Mouse (Mus musculus) lung, embryonic 14.5 days (tissue): ENCODE results near the gene Eif2b4. TPM values are rescaled to one million over a fixed set of nuclear protein-coding genes. Genes with fewer than 3 reads are reported as not detected.
A peak's percentile ranks its signal among the peaks of the same experiment; 100 is the strongest.
"Not testable (repeated sequence)": the region's sequence is repeated elsewhere in the genome, so short reads cannot be mapped to it uniquely, and the experiment has no call there.

Experiments used
- ATAC-seq: fragments of 200-750 bp; cut with Nextera tagmentation; 2 replicates; pipeline ENCODE4 v1.8.0; 2017; ENCODE audit warnings: mild to moderate bottlenecking, moderate TSS enrichment, moderate library complexity; ENCODE audit not compliant: insufficient read depth
- DNase-seq: peaks from one replicate; pipeline ENCODE4 v3.0.0-alpha.2; 2015
- H3K27ac ChIP-seq: fragments of 300-500 bp; sonication (generic); 2 replicates; pipeline ENCODE4 v1.5.1; 2014; ENCODE audit warnings: low read depth, mild to moderate bottlenecking, moderate library complexity
- H3K27me3 ChIP-seq: fragments of 300-500 bp; sonication (generic); 2 replicates; pipeline ENCODE4 v1.6.1; 2014; ENCODE audit warnings: low read length, control low read depth; ENCODE audit not compliant: insufficient read depth
- H3K36me3 ChIP-seq: fragments of 300-500 bp; sonication (generic); 2 replicates; pipeline ENCODE4 v1.6.1; 2014; ENCODE audit warnings: control low read depth; ENCODE audit not compliant: insufficient read depth
- H3K4me1 ChIP-seq: fragments of 300-500 bp; sonication (generic); 2 replicates; pipeline ENCODE4 v1.6.1; 2014; ENCODE audit warnings: antibody characterized with exemption, control low read depth; ENCODE audit not compliant: insufficient read depth
- H3K4me2 ChIP-seq: fragments of 300-500 bp; sonication (generic); 2 replicates; pipeline ENCODE4 v1.6.1; 2014; ENCODE audit warnings: mild to moderate bottlenecking
- H3K4me3 ChIP-seq: fragments of 300-500 bp; sonication (generic); 2 replicates; pipeline ENCODE4 v1.5.1; 2014; ENCODE audit warnings: low read depth, low read length
- H3K9ac ChIP-seq: fragments of 300-500 bp; sonication (generic); 2 replicates; pipeline ENCODE4 v1.6.1; 2014
- H3K9me3 ChIP-seq: fragments of 300-500 bp; sonication (generic); 2 replicates; pipeline ENCODE4 v1.6.1; 2016; ENCODE audit warnings: low read depth, low read length, control low read depth
- CTCF ChIP-seq: IDR thresholded peaks from 2 replicates; pipeline ENCODE4 v1.5.1; 2016; ENCODE audit warnings: antibody characterized with exemption, low read depth
- WGBS: fragments of 180-500 bp; shearing (Covaris S2); extraction: QIAGEN DNeasy Blood & Tissue Kit; methylation state at CpG from one replicate; pipeline ENCODE4 v1.1.7; 2014; 5-methylcytosine and 5-hydroxymethylcytosine counted together
- polyA plus RNA-seq: library from polyadenylated mRNA; unstranded; fragments of >200 nt; fragmentation: Nextera tagmentation; extraction: Ambion mirVana; gene quantifications from 2 replicates; pipeline ENCODE4 v1.2.1, GENCODE M21; 2014

The Eif2b4 gene
- polyA plus RNA-seq, 1 experiment from 2014 or later: 64.2 TPM

DNA sequence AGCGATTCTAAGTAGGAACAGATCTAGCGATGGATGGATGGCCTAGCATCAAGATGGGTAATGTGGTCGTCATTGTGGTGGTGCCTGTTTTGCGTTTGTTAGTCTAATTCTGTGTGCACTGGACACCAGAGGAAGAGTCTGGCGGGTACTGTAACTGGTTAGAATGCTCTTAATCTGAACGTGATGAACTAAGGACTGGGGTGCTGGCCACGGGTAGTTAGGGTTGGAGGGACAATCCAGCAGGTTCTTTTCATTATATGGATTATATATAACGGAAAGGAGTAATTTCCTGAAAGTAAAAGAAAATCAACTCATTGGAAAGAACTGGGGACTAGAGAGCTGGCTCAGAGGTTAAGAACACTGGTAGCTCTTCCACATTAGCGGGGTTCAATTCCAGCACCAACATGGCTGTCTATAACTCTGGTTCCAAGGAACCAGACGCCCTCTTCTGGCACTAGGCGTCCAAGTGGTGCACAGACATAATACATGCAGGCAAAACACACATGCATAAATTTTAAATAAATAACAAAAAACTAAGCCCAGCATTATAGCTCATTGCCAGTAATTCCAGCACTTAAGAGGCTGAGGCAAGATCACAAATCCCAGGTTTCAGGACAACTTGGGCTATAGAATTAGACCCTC is 28.2 kb upstream of the Eif2b4 start:
- no peaks in the 10 kb centered on the region for H3K9me3 ChIP-seq
- H3K27me3 ChIP-seq: no peaks in the 10 kb centered on the region
- ATAC-seq: no peak; the same call in 1 of the 2 replicates
- H3K9ac ChIP-seq: peak overlapping the region; percentile 86
- peaks cover 4% of the 10 kb centered on the region; the same call in 1 of the 2 replicates for H3K4me1 ChIP-seq
- peak overlapping the region; percentile 84 for H3K4me3 ChIP-seq
- TF ChIP-seq CTCF: peak; percentile 59
- no peaks in the 10 kb centered on the region for H3K36me3 ChIP-seq
- peak overlapping the region; percentile 64 for H3K4me2 ChIP-seq
- DNase-seq: peak; percentile 86
- peak overlapping the region; percentile 94 for H3K27ac ChIP-seq
- WGBS: 13% methylated on average over 11 of the region's 11 CpGs

DNA sequence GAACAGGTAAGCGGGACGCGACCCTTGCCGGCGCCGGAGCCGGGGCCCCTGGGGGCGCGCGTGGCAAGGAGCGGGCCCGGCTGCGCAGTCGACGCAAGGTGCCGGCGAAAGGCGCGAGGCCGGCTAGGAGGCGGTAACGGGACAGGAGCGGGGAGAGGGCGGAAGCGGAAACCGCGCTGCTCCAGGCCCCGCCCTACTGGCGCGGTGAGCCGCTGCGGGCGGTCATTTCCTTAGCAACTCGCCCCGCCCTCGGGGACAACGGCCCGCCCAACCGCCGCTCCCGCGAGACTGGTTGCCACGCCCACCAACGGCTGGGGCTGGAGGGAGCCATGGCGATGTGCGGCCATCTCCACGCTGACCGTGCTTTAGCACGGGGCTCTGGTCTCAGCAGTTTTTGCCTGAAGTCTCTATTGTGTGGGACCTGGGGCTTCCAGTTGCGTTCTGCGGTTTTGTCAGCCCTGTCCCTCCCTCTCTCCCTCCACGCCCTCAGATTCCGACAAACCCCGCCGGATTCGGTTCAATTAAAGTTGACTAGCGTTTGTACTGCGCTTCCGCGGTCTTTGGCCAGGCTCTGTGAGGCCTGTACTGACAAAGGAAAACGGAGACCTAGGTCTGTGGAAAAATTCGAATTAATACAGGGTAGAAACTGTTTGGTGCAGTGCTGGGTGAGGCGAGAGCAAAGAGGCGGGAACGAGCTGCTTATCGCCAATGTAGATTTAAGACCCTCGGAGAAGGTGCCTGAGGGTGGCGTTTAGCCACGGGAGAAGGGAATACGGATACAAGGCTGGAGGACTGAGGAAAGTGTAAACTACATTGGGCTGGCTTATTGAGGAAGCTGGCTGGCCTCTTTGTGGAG is 27.4 kb upstream of the Eif2b4 start, which contains the start of gene Ppm1g:
Gene Ppm1g (minus strand): TSS at position 240 of the 856 bp plus-strand sequence.
- H3K4me3 ChIP-seq: peak within 1 kb of the TSS; percentile 84
- peak within 1 kb of the TSS; percentile 86 for H3K9ac ChIP-seq
- H3K27me3 ChIP-seq: no peaks in the 10 kb centered on the region
- no peak for TF ChIP-seq CTCF
- no peaks in the 10 kb centered on the region for H3K36me3 ChIP-seq
- WGBS: under 1% methylated on average over 70 of the region's 70 CpGs
- peak; percentile 96 for ATAC-seq
- H3K4me2 ChIP-seq: peak within 1 kb of the TSS; percentile 64
- H3K9me3 ChIP-seq: no peaks in the 10 kb centered on the region
- H3K27ac ChIP-seq: peak within 1 kb of the TSS; percentile 94
- peaks cover 4% of the 10 kb centered on the region; the same call in 1 of the 2 replicates for H3K4me1 ChIP-seq
- peak; percentile 99 for DNase-seq

DNA sequence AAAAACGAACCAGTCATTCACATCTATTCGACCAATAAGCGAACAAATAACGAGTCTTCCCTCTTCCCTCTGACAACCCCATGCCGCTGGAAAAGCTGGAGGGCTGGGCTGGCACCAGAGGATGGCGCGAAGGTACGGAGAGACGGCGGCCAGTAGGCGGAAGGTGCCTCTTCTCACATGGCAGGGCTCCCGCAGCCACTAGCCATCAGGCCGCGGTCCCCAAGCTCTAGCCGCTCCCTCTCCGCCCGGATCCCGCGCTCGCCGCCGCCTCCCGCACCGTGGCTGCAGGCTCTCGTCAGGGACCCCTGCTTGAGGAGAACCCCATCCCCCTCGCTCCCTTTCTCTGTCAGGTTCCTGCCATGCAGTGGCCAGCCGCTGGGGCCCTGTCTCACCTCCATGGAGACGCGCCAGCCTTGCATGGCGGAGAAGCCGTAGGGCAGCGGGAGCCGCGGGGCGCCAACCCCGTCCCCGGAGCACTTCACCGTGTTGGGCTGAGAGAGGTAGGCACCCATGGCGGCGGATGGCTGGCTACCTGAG is 26.7 kb upstream of the Eif2b4 start:
- Histone ChIP-seq H3K9me3 (no peaks in the 10 kb centered on the region), H3K27ac (peak overlapping the region; percentile 86), H3K4me1 (peaks cover 4% of the 10 kb centered on the region; the same call in 1 of the 2 replicates), H3K4me2 (peak overlapping the region; percentile 64), H3K9ac (peak overlapping the region; percentile 86), H3K27me3 (no peaks in the 10 kb centered on the region), H3K4me3 (peak overlapping the region; percentile 84), H3K36me3 (no peaks in the 10 kb centered on the region)
- peak; percentile 50 for DNase-seq
- peak; percentile 68 for ATAC-seq
- under 1% methylated on average over 40 of the region's 40 CpGs for WGBS
- TF ChIP-seq CTCF: no peak; the same call in 1 of the 2 replicates

DNA sequence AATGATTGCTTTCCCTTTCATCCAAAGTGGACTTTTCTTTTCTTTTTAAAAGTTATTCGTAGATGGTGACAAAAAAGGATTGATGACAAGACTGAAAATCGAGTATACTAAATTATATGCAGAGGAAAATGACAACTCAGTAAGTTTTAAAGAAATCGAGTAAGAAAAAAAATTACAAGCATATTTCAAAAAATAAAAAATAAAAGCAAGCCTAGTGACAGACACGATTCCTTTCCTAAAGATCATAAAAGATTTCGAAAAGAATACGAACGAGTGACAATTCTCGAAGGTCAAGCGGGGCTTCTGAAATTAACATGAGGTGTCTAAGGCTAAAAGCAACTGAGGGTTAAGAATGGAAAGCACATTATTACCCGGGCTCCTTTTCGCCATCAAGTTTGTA is 26.2 kb upstream of the Eif2b4 start:
- Histone ChIP-seq H3K27me3 (no peaks in the 10 kb centered on the region), H3K4me2 (peak overlapping the region; percentile 64), H3K27ac (peak overlapping the region; percentile 86), H3K9ac (peak overlapping the region; percentile 86), H3K36me3 (no peaks in the 10 kb centered on the region), H3K4me1 (peaks cover 4% of the 10 kb centered on the region; the same call in 1 of the 2 replicates), H3K9me3 (no peaks in the 10 kb centered on the region), H3K4me3 (peak overlapping the region; percentile 84)
- ATAC-seq (no peak), DNase-seq (no peak)
- 2% methylated on average over 11 of the region's 11 CpGs for WGBS
- TF ChIP-seq CTCF: no peak

DNA sequence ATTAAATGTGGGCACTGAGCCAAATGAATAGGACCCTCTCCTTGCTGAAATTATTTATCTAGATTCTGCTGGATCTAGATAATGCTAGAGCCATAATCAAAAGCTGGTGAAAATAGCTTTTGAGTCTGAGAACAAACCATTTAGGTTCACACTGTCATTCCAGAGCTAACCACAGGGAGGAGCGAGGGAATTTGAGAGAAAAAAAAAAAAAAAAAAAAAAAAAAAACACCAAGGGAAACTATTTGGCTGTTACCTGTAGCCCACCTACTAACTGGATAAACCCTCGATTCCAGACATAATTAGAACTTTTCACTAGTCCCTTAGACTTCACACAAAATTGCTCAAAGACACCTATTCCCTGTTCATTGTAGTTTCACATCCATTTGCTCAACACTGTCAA is 25.8 kb upstream of the Eif2b4 start:
- H3K4me1 ChIP-seq: peaks cover 4% of the 10 kb centered on the region; the same call in 1 of the 2 replicates
- peak; percentile 81 for DNase-seq
- H3K9me3 ChIP-seq: no peaks in the 10 kb centered on the region
- peak; percentile 55 for TF ChIP-seq CTCF
- H3K27me3 ChIP-seq: no peaks in the 10 kb centered on the region
- no peak for ATAC-seq
- peak overlapping the region; percentile 64 for H3K4me2 ChIP-seq
- H3K4me3 ChIP-seq: peak overlapping the region; percentile 84
- H3K36me3 ChIP-seq: no peaks in the 10 kb centered on the region
- no peak overlapping the region for H3K27ac ChIP-seq
- H3K9ac ChIP-seq: no peak overlapping the region
- 2% methylated on average over 2 of the region's 2 CpGs for WGBS

DNA sequence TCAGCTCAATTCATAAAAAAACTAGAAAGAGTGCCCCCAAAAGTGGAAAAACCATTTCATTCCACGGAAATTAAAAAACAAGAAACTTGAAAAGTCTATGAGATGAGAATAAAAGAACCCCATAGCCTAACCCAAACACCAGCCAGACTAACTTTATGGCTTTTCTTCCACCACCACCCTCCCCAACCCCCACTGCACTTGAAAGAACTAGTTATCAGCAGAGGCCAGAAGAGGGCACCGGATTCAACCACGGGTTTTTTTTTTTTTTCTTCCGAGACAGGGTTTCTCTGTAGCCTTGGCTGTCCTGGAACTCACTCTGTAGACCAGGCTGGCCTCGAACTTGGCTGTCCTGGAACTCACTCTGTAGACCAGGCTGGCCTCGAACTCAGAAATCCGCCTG is 25.1 kb upstream of the Eif2b4 start:
- Histone ChIP-seq H3K36me3 (no peaks in the 10 kb centered on the region), H3K27ac (no peak overlapping the region), H3K4me1 (peaks cover 4% of the 10 kb centered on the region; the same call in 1 of the 2 replicates), H3K4me3 (no peak overlapping the region), H3K9ac (no peak overlapping the region), H3K9me3 (no peaks in the 10 kb centered on the region), H3K4me2 (peak overlapping the region; percentile 64; the same call in 1 of the 2 replicates), H3K27me3 (no peaks in the 10 kb centered on the region)
- DNase-seq: no peak
- TF ChIP-seq CTCF: no peak
- ATAC-seq: no peak
- 48% methylated on average over 6 of the region's 7 CpGs for WGBS

DNA sequence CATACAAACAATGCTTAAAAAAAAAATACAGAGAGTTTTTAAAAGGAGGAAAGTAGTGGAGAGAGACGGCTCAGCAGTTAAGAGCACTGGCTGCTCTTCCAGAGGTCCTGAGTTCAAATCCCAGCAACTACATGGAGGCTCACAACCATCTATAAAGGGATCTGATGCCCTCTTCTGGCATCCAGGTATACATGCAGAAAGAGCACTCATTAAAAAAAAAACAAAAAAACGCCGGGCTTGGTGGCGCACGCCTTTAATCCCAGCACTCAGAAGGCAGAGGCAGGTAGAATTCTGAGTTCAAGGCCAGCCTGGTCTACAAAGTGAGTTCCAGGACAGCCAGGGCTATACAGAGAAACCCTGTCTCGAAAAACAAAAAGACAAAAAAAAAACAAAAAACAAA is 23.3 kb upstream of the Eif2b4 start:
- WGBS: 91% methylated on average over 6 of the region's 6 CpGs
- not testable (repeated sequence) for H3K36me3 ChIP-seq, H3K27me3 ChIP-seq, H3K9me3 ChIP-seq, ATAC-seq, H3K27ac ChIP-seq, H3K9ac ChIP-seq, H3K4me3 ChIP-seq, H3K4me1 ChIP-seq, DNase-seq, H3K4me2 ChIP-seq
